Mouse (Mus musculus) bone marrow macrophage, adult 2 months (primary cell): Measurements from ENCODE around the gene Gm1604a. TPM values are rescaled to one million over a fixed set of nuclear protein-coding genes. Genes with fewer than 3 reads are reported as not detected.
"Not testable (repeated sequence)": the region's sequence is repeated elsewhere in the genome, so short reads cannot be mapped to it uniquely, and the experiment has no call there.

Experiments used
- H3K27ac ChIP-seq: 2 replicates; pipeline ENCODE4 v1.5.1; 2012; ENCODE audit warnings: low read depth, low read length; ENCODE audit not compliant: insufficient read depth
- H3K4me1 ChIP-seq: 2 replicates; pipeline ENCODE4 v1.6.1; 2012; ENCODE audit warnings: low read length; ENCODE audit not compliant: control insufficient read depth, insufficient read depth
- H3K4me3 ChIP-seq: 2 replicates; pipeline ENCODE4 v1.5.1; 2012; ENCODE audit warnings: mild to moderate bottlenecking, low read length, moderate library complexity; ENCODE audit not compliant: insufficient read depth
- polyA plus RNA-seq: library from polyadenylated mRNA; stranded (reverse); fragments of >200 nt; gene quantifications from 2 replicates; pipeline ENCODE4 v1.2.4, GENCODE M21; 2012; ENCODE audit not compliant: missing spikeins, insufficient read depth, insufficient read length

Gm1604a gene
- not detected in 2 replicates for polyA plus RNA-seq

GRCm38 (mm10) chr17:7025257-7025656, at the start of gene Gm1604a:
Gene Gm1604a, plus strand, starts transcription at chr17:7025568.
- not testable (repeated sequence) for H3K27ac ChIP-seq, H3K4me1 ChIP-seq, H3K4me3 ChIP-seq

GRCm38 (mm10) chr17:6978287-6979248, 46.8 kb upstream of the Gm1604a start, which contains the start of gene Gm49721:
Gene Gm49721, plus strand, starts transcription at chr17:6978904.
- Histone ChIP-seq H3K4me3 (peak within 1 kb of the TSS; percentile 71), H3K27ac (peak within 1 kb of the TSS; percentile 12)

GRCm38 (mm10) chr17:6979380-6979779, 46.0 kb upstream of the Gm1604a start:
- H3K27ac ChIP-seq, H3K4me1 ChIP-seq: not testable (repeated sequence)
- peak overlapping the region; percentile 71 for H3K4me3 ChIP-seq

More at GRCm38 (mm10) chr17:6978287-6979248, 46.8 kb upstream of the Gm1604a start, which contains the start of gene Gm49721:
- not testable (repeated sequence) for H3K4me1 ChIP-seq

GRCm38 (mm10) chr17:6980144-6980543, 45.2 kb upstream of the Gm1604a start:
- not testable (repeated sequence) for H3K4me1 ChIP-seq, H3K4me3 ChIP-seq, H3K27ac ChIP-seq

GRCm38 (mm10) chr17:6986118-6986517, 39.2 kb upstream of the Gm1604a start:
- not testable (repeated sequence) for H3K4me1 ChIP-seq, H3K4me3 ChIP-seq, H3K27ac ChIP-seq

- H3K4me1 ChIP-seq, H3K27ac ChIP-seq, H3K4me3 ChIP-seq: not testable (repeated sequence)
These were observed 29.9 kb upstream of the Gm1604a start for GRCm38 (mm10) chr17:6995504-6995903.

- not testable (repeated sequence) for H3K4me1 ChIP-seq, H3K27ac ChIP-seq, H3K4me3 ChIP-seq
These were observed 28.5 kb upstream of the Gm1604a start for GRCm38 (mm10) chr17:6996826-6997225.

- not testable (repeated sequence) for H3K4me1 ChIP-seq, H3K4me3 ChIP-seq, H3K27ac ChIP-seq
These were observed 27.4 kb upstream of the Gm1604a start for GRCm38 (mm10) chr17:6997778-6998490.

- not testable (repeated sequence) for H3K4me1 ChIP-seq, H3K4me3 ChIP-seq
These were observed 23.4 kb upstream of the Gm1604a start for GRCm38 (mm10) chr17:7001790-7002585.

GRCm38 (mm10) chr17:7003392-7003791, 22.0 kb upstream of the Gm1604a start:
- H3K4me1 ChIP-seq, H3K27ac ChIP-seq, H3K4me3 ChIP-seq: not testable (repeated sequence)

More at GRCm38 (mm10) chr17:7001790-7002585, 23.4 kb upstream of the Gm1604a start:
- H3K27ac ChIP-seq: not testable (repeated sequence)

GRCm38 (mm10) chr17:7005646-7006045, 19.7 kb upstream of the Gm1604a start:
- not testable (repeated sequence) for H3K27ac ChIP-seq, H3K4me3 ChIP-seq, H3K4me1 ChIP-seq

GRCm38 (mm10) chr17:7008885-7009284, 16.5 kb upstream of the Gm1604a start:
- not testable (repeated sequence) for H3K4me1 ChIP-seq, H3K27ac ChIP-seq, H3K4me3 ChIP-seq

- H3K4me3 ChIP-seq, H3K27ac ChIP-seq, H3K4me1 ChIP-seq: not testable (repeated sequence)
These were observed 15.9 kb upstream of the Gm1604a start for GRCm38 (mm10) chr17:7009440-7009839.

- not testable (repeated sequence) for H3K27ac ChIP-seq, H3K4me1 ChIP-seq, H3K4me3 ChIP-seq
These were observed 15.5 kb upstream of the Gm1604a start for GRCm38 (mm10) chr17:7009901-7010300.

- peak overlapping the region; percentile 33 for H3K27ac ChIP-seq
- not testable (repeated sequence) for H3K4me3 ChIP-seq, H3K4me1 ChIP-seq
These were observed 11.2 kb upstream of the Gm1604a start for GRCm38 (mm10) chr17:7014190-7014589.
